10 mouse cellular contexts compared by ENCODE assay signal in genomic region chr17:15431021-15431514, GRCm38 (mm10). TPM values are rescaled to one million over a fixed set of nuclear protein-coding genes. Genes with fewer than 3 reads are reported as not detected.
A peak's percentile ranks its signal among the peaks of the same experiment; 100 is the strongest.
DNase-seq lines count a peak whose midpoint lies in the region; ATAC-seq and TF ChIP-seq lines count a peak whose summit lies in the region.
"Had no signal": no experiment of that assay in that cellular context is flagged by ENCODE, and none has a peak within 500 bp of the region (broad histone marks: within the 10 kb centered on the region; RNA-seq: fewer than 3 reads in every experiment).

No protein-coding gene starts in this region.

- H3K4me2 ChIP-seq in lung, embryonic 14.5 days, result no peak overlapping the region
- no peak overlapping the region for H3K4me2 ChIP-seq in forebrain, embryonic 16.5 days (ENCODE audit: low read length)
- H3K4me2 ChIP-seq: hindbrain, embryonic 12.5 days had no signal

- no peaks in the 10 kb centered on the region for H3K27me3 ChIP-seq in lung, embryonic 14.5 days (ENCODE audit: insufficient read depth, low read length)
- H3K27me3 ChIP-seq in forebrain, embryonic 16.5 days (replicated peaks; ENCODE audit: control insufficient read depth, insufficient read depth, low read length), result no peaks in the 10 kb centered on the region
- H3K27me3 ChIP-seq: hindbrain, embryonic 12.5 days had no signal

- no peak overlapping the region for H3K27ac ChIP-seq in lung, embryonic 14.5 days (ENCODE audit: low read depth)
- H3K27ac ChIP-seq in forebrain, embryonic 16.5 days (ENCODE audit: low read length), result no peak overlapping the region
- H3K27ac ChIP-seq: hindbrain, embryonic 12.5 days had no signal

- H3K9me3 ChIP-seq in lung, embryonic 14.5 days (ENCODE audit: low read depth, low read length), result no peaks in the 10 kb centered on the region
- H3K9me3 ChIP-seq in forebrain, embryonic 16.5 days (ENCODE audit: control insufficient read depth, low read length), result no peaks in the 10 kb centered on the region
- H3K9me3 ChIP-seq: hindbrain, embryonic 12.5 days had no signal

- H3K4me1 ChIP-seq in lung, embryonic 14.5 days (ENCODE audit: insufficient read depth), result no peaks in the 10 kb centered on the region
- H3K4me1 ChIP-seq in forebrain, embryonic 16.5 days (replicated peaks; ENCODE audit: control insufficient read depth, insufficient read depth, low read length), result no peaks in the 10 kb centered on the region
- H3K4me1 ChIP-seq: hindbrain, embryonic 12.5 days had no signal

- no peak for TF ChIP-seq CTCF in lung, embryonic 14.5 days (IDR thresholded peaks at IDR 0.05; ENCODE audit: low read depth)

- WGBS in lung, embryonic 14.5 days, result 64% methylated on average over 5 of the region's 5 CpGs
- WGBS in forebrain, embryonic 16.5 days, result 56% methylated on average over 5 of the region's 5 CpGs

- H3K9ac ChIP-seq in lung, embryonic 14.5 days, result no peak overlapping the region
- H3K9ac ChIP-seq in forebrain, embryonic 16.5 days (replicated peaks; ENCODE audit: low read depth, low read length), result no peak overlapping the region
- H3K9ac ChIP-seq: hindbrain, embryonic 12.5 days had no signal

- H3K4me3 ChIP-seq in lung, embryonic 14.5 days (ENCODE audit: low read depth, low read length), result no peak overlapping the region
- H3K4me3 ChIP-seq in forebrain, embryonic 16.5 days (replicated peaks; ENCODE audit: low read length), result no peak overlapping the region
- H3K4me3 ChIP-seq: hindbrain, embryonic 12.5 days had no signal

- no peak for ATAC-seq in lung, embryonic 14.5 days (ENCODE audit: insufficient read depth)
- peak; percentile 79 for ATAC-seq in cerebellum, adult (ENCODE audit: insufficient number of reproducible peaks, low FRiP score, low TSS enrichment)
- peak; percentile 76 for ATAC-seq in forebrain, embryonic 16.5 days
- peak; percentile 85 for ATAC-seq in megakaryocyte progenitor cell, adult 5-6 weeks (replicated peaks; ENCODE audit: poor library complexity)

- DNase-seq in lung, embryonic 14.5 days, result peak; percentile 15
- no peak for DNase-seq in lung, postnatal 36 days
- DNase-seq in right cerebral cortex, postnatal 4 days, result no peak
- DNase-seq in spleen, adult 12 weeks (ENCODE audit: low spot score), result no peak
- DNase-seq: heart, adult 18-20 months; kidney, postnatal 10 days had no signal

- peaks cover 44% of the 10 kb centered on the region for H3K36me3 ChIP-seq in lung, embryonic 14.5 days (ENCODE audit: insufficient read depth)
- H3K36me3 ChIP-seq in forebrain, embryonic 16.5 days (ENCODE audit: control insufficient read depth, insufficient read depth), result peaks cover 27% of the 10 kb centered on the region

RNA-seq across cellular contexts. Expression of gene Fam120b, which starts 35.1 kb away (rescaled TPM):
- 25.0 and 26.6 TPM in 2 replicates for polyA plus RNA-seq in lung, embryonic 14.5 days (2014; fragmentation: Nextera tagmentation; extraction: Ambion mirVana)
- polyA plus RNA-seq in forebrain, embryonic 16.5 days (2015; fragmentation: Nextera tagmentation; extraction: Ambion mirVana), result 52.8 and 52.9 TPM in 2 replicates
- 9.7 and 13.1 TPM in 2 replicates for total RNA-seq in megakaryocyte progenitor cell, adult 5-6 weeks (2015)
- total RNA-seq in megakaryocyte progenitor cell, adult 5-6 weeks (2017), result 12.2 and 13.4 TPM in 2 replicates

RNA-seq across cellular contexts. Expression of gene Dll1, which starts 54.4 kb away (rescaled TPM):
- 3.1 and 3.4 TPM in 2 replicates for polyA plus RNA-seq in lung, embryonic 14.5 days (2014; fragmentation: Nextera tagmentation; extraction: Ambion mirVana)
- polyA plus RNA-seq in forebrain, embryonic 16.5 days (2015; fragmentation: Nextera tagmentation; extraction: Ambion mirVana), result 28.9 and 30.7 TPM in 2 replicates
- not detected in 2 replicates for total RNA-seq in megakaryocyte progenitor cell, adult 5-6 weeks (2015)
- total RNA-seq in megakaryocyte progenitor cell, adult 5-6 weeks (2017), result 0.24 TPM in 1 of 2 replicates, not detected in the other
